Mouse (Mus musculus) cerebellum, adult 9-10 months (tissue): ENCODE measurements around the gene Cyp2d10.
"Not testable (repeated sequence)": the region's sequence is repeated elsewhere in the genome, so short reads cannot be mapped to it uniquely, and the experiment has no call there.

ENCODE experiments used
- DNase-seq: peaks from one replicate; pipeline ENCODE4 v3.0.0; 2022

Cyp2d10 gene

DNA sequence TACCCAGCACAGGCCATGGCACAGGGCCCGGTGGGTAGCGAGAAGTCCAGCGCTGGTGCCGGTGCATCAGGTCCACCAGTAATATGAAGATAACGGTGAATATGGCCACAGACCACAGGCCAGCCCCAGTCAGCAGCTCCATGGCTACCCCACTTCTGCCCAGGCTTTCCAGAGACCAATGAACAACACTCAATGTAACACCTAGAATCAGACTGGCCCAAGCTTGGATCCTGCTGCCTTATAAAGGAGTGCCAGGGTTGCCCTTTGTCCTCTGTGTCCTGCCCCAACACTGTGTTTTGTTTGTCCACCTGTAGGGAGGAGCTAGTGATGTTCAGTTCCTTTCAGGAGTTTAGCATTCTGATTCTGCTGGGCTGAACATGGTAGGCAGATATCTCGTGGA lies at the start of gene Cyp2d10:
TSS of gene Cyp2d10 (minus strand) at position 215 of the 400 bp plus-strand sequence.
- DNase-seq: no peak

DNA sequence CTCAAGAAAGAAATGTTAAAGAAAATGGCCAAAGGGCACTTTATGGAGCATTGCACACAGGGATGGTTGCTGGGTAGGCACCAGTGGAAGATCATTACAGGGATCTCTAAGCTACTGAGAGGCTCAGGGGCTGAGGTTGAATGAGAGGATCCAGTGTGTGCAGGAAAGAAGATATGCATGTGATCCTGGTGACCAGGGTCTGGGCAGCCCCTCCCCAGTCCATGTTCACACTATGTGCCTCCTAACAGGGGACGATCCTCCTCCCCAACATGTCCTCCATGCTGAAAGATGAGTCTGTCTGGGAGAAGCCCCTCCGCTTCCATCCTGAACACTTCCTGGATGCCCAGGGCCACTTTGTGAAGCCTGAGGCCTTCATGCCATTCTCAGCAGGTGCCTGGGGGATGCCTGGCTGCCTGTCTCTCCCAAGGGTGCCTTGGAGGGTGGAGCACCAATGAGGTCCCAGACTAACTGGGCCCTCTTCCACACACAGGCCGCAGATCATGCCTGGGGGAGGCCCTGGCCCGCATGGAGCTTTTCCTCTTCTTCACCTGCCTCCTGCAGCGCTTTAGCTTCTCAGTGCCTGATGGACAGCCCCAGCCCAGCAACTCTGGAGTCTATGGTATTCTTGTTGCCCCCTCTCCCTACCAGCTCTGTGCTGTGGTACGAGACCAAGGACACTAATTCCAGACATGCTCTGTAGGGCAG lies 49.2 kb upstream of the Cyp2d10 start:
- not testable (repeated sequence) for DNase-seq

DNA sequence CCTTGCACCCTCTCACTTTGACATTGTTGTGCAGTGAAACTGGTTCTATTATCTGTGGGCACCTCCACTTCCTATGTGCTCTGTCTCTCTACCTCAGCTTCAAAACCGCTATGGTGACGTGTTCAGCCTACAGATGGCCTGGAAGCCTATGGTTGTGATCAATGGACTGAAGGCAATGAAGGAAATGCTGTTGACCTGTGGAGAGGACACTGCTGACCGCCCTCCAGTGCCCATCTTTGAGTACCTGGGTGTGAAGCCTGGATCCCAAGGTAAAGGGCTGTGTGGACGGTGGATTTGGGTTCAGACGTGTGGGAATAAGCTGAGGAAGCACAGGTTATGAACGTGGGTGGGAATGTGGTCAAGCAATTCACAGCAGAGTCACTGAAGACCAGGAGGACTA lies 46.5 kb upstream of the Cyp2d10 start:
- not testable (repeated sequence) for DNase-seq

DNA sequence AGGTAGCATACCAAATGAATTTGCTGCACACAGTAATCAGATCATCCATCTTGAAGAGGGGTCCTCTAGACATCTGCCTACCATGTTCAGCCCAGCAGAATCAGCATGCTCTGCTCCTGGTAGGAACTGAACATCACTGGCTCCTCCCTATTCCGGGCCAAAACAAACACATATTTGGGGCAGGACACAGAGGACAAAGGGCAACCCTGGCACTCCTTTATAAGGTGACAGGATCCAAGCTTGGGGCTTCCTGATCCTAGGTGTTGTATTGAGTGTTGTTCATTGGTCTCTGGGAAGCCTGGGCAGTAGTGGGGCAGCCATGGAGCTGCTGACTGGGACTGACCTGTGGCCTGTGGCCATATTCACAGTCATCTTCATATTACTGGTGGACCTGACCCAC lies 45.1 kb upstream of the Cyp2d10 start:
- not testable (repeated sequence) for DNase-seq

DNA sequence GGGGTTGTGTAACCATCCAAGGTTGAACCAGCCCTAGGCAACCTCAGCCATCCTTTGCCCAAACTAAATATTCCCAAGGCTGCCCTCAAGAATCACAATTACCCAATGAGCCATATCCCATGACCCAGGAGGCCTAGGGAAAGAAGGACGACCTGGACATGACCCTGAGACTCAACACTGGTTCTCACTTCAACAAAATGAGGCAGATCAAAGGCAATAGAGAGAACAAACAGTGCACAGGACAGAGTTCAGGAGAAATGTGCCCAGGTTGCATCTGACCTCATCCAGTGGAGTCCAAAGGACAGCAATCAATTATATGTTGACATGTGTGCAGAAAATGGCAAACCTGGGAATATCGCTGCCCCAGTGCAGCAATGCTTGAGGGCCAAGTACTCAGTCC lies 43.0 kb upstream of the Cyp2d10 start:
- not testable (repeated sequence) for DNase-seq

DNA sequence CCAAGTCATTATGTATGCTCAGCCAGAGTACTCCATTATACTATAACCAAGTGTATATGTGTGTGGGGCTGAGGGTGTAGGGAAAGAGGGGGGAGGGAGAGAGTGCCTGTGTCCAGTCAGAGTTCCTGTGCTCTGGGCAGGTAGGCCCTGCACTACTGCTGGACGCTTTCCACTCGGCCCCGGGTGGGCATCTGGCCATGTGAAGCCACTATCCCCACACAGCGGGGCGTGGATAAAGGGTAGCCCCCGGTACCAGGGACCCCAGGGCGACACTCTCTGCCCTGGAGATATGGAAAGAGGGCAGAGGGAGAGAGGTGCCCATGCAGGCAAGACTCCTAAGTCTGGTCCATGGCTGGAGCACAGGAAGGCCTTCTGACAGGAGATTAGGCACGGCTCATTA lies 38.2 kb upstream of the Cyp2d10 start:
- no peak for DNase-seq

DNA sequence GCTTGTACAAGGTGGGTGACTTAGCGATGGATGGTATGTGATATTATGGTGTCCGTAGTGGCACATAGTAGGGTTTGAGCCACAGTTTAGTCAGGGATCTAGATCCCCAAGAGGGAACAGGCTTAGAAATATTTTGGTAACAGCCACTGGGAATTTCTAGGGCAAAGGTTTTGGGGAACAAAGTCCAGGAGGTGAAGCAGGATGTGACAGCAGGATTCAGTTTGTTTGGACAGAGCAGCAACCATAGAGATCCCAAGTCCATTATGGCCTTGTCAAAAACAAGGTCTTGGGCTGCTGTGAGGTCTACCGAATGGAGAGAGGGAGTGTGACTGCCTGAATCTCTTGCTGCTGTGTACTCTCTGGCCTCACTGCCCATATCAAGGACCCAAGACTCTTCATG lies 36.7 kb upstream of the Cyp2d10 start:
- no peak for DNase-seq

DNA sequence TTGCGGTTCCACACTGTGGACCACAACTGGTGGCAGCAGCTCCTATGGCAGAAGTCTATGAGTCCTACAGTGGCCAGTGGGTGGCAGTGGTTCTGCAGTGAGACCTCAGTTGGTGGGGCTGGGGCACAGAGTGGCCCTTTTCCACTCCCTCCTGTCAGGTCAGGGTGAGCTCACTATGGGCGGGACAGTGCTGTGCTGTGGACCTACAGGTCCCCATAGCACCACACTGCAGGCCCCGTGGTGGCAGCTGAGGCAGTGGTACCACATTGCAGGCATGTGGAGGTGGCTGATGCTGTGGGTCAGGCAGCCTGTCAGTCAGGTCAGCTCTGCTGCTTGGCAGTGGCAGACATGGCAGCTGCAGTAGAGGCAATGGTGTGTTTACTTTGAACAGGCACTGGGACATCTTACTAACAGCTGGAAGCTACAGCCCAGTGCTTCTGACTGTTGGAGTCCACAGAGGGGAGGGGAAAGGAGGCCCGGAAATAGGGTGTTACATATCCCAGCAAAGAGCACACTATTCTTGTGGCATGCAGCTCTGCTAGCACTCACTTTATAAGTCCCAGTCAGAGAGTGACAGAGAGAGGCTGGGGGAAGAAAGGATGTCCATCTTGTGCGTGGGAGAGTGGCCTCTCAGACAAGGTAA lies 31.1 kb upstream of the Cyp2d10 start:
- no peak for DNase-seq

DNA sequence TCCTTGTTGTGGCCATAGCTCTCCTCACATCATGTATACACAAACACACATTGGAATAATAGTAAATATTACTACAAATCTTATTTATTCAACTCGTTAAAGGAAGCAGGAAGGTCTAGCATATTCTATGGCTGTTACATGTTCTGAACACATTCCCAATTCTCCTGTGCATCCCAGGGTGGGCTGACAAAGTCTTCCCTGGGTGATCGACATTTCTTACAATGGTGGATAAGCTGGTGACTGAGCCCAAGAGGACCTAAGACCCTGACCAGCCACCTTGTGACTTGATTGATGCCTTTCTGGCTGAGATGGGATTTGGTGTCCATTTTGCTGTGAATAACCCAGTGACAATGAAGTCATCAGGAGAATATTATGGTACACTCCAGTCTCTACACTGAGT lies 28.6 kb upstream of the Cyp2d10 start:
- DNase-seq: no peak

DNA sequence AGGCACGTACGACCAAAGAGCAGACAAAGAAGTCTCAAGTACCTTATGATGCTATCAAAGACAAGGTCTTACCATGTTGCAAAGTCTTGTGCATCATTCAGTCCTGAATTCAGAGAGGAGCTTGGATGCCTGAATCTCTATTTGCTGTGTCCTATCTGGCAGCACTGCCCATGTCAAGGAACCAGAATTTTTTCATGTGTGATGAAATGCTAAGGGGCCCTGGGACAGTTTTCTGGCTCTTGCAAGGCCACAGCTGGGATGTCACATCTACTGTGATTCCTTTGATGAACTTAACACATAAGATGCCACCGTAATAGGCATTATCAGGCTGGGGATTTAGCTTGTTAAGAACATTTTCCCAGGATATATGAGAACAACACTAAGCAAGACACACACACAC lies 28.0 kb upstream of the Cyp2d10 start:
- DNase-seq: no peak

DNA sequence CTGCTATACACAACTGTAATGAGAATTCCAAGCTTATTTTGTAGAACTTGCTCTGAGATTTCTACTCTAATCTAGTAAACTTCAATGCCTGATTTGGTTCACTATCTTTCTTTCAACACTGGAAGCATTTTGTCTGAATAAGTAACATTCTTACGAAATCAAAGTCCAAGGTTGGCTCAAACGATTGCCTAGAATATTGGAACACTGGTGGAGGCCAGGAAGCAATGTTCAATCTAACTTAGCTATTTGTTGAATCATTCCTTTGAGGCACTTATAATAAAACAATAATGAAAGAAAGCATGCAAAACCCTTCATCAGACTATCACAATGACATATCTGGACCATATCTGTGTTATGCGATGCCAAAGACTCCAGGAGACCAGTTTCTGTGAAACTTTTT lies 27.5 kb upstream of the Cyp2d10 start:
- DNase-seq: no peak

DNA sequence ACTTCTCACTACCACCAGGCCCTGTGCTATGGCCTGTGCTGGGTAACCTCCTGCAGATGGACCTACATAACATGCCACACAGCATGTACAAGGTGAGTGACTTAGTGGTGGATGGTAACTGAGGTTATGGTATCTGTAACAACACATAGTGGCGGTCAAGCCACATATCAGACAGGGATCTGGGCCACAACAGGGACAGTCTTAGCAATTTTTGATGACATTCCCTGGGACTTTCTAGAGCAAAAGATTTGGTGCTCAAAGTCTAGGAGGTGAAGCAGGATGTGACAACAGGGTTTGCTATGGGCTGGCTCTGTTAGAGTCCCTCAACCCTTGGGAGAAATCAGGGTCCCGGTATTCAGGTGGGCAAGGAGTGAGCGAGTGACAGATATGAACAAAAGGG lies 26.6 kb upstream of the Cyp2d10 start:
- DNase-seq: no peak

DNA sequence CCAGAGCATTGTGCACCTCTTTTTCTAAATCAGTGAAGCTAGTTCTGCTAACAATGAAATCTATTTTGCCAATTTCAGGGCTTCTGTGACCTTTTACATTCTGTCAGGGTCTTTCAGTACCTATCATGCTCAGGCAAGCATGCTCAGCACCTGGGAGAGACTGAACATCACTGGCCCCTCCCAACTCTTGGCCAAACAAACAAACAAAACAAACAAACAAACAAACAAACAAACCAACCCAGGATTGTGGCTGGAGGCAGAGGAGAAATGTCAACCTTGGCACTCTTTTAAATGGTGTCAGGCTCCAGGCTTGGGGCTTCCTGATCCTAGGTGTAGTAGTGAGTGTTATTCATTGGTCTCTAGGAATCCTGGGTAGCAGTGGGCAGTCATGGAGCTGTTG lies 26.1 kb upstream of the Cyp2d10 start, which contains the start of gene Cyp2d9:
TSS of gene Cyp2d9 (plus strand) at position 301 of the 400 bp plus-strand sequence.
- DNase-seq: no peak

DNA sequence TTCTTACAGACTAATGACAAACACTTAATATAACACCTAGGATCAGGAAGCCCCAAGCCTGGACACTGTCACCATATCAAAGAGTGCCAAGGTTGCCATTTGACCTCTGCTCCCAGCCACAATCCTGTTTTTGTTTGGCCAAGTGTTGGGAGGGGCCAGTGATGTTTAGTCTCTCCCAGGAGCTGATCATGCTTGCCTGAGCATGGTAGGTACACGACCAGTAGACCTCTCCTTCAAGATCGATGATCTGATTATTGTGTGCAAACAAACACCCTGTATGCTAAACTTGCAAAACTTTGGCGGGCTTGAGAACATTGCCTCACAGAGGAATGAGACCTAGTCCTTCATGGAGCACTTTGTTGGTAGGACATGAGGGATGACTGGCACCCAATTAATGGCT lies 16.5 kb upstream of the Cyp2d10 start:
- DNase-seq: no peak

DNA sequence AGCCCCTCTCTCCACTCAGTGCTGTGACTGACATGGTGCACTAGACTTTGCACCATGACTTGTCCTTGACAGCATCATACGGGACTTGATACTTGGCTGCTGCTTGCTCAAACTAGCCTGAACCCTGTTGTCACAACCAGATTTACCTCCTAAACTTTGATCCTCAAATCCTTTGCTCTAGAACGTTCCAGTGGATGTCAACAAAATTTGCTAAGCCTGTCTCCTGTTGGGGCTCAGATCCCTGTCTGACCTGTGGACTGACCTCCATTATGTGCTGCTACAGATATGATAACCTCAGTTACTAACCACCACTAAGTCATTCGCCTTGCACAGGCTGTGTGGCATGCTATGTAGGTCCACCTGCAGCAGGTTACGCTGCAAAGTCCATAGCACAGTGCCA lies 15.9 kb upstream of the Cyp2d10 start:
- no peak for DNase-seq

DNA sequence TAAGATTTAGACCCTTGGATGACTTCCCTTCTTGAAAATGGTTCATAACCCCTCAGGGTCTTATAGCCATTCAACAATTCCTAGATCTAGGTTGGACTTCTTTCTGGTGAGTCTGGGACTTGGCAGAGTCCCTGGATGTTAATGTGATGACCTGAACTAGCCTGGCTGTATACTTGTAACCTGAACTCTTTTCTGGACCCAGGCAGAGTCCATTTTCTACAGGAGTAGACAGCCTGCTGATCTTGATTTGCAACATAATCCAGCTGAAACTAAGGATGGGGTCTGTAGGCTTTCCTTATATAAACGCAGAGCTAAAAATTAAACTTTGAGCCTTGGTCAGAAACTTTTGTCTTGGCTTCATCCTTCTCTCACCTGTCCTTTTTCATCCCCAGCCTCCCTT lies 11.6 kb upstream of the Cyp2d10 start:
- DNase-seq: no peak

DNA sequence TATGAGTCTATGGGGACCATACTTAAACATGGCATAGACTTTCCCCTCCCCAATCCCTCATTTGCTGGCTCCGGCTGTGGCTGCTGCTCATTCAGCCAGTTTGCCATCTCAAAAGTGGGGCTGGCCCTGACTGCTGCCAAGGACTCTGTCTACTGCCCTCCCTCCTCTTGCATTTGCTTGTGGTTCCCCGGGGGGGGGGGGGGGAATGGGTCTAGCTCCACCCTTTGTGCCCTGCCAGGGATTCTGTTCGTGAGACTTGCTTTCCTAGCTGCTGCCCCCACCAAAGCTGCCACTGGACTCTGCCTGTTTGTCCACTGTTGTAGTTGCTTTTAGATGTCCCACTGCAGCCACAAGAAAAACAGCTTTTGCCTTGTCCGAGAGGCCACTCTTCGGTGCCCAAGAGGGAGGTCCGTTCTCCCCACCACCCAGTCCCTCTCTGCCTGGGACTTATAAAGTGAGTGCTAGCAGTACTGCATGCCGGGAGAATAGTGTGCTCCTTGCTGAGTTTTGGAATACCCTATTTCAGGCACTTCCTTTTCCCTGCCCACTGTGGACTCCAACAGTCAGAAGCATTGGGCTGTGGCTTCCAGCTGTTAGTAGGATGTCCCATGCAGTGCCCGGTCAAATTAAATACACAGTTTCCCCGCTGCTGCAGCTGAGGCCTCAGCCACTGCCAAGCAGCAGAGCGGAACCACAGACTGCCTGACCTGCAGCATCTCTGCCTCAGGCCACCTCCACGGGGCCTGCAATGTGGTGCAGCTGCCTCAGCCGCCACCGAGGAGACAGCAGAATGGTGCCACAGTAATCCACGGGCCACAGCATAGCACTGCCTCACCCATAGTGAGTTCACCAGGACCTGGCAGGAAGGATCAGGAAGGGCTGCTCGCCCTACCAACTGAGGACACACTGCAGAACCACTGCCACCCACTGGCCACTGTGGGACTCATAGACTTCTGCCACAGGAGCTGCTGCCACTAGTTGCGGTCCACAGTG lies 10.1 kb upstream of the Cyp2d10 start:
- peak; percentile 92 for DNase-seq

DNA sequence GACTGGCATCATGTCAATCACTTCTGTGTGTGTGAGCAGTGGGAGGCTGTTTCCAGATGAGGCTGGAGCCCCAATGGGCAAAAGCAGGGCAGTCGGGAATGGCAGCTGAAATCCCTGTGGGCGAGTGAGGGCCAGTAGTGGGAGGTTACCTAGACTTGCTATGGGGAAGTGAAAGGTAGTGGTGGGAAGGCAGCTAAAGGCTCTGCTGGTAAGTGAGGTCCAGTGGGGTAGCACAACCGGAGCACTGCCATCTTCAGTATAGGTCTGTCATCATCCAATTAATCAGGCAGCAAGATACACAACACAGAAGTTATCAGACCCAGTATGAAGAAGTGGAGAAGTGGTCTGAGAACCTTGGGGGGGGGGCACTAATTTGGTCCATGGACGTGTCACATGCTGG lies 541 bp upstream of the Cyp2d10 start:
- DNase-seq: no peak

DNA sequence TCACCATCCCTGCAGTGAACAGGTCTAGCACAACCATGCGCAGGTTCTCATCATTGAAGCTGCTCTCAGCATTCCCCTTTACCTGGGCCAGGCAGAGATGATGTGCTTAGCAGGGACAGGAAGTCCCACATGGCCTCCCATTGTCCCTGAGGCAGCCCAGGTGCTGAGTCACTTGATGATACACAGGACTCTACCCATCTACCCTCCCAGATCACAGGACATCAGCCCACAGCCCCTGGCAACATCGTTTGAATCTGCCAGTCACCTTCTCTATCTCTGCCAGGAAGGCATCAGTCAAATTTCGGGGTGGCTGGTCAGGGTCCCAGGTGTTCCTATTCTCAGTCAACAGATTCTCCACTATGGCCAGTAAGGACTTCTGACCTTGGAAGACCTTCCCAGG lies 2.8 kb downstream of the Cyp2d10 start:
- DNase-seq: no peak

DNA sequence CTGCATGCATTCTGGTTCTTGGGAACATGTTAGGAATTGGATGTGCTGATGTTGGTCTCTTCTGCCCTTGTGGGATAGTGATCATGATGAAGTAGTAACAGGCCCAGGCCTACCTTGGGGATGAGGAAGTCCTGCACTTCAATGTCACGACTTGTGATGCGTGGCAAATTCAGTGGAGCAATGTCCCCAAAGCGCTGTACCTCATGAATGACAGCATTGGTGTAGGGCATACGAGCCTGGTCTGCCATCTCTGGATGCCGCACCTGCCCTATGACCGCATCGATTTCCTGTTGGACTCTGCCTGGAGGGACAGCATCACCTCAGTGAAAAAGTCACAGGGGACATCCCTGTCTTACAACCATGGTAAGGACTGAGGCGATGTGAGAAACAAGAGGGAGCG lies 3.4 kb downstream of the Cyp2d10 start:
- DNase-seq: no peak

DNA sequence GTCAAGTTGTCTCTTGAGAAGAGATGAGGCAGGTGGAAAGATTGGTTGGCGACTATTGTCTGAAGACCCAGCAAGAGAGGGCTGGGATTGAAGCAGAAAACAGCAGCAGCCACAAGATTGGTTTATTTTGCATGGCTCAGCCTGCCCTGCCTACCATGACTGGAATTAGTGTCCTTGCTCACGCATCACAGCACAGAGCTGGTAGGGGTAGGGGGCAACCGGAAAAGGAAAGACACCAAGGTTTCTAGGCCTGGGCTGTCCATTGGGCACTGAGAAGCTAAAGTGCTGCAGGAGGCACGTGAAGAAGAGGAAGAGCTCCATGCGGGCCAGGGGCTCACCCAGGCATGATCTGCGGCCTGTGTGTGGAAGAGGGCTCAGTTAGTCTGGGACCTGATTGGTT lies 4.3 kb downstream of the Cyp2d10 start:
- DNase-seq: no peak

DNA sequence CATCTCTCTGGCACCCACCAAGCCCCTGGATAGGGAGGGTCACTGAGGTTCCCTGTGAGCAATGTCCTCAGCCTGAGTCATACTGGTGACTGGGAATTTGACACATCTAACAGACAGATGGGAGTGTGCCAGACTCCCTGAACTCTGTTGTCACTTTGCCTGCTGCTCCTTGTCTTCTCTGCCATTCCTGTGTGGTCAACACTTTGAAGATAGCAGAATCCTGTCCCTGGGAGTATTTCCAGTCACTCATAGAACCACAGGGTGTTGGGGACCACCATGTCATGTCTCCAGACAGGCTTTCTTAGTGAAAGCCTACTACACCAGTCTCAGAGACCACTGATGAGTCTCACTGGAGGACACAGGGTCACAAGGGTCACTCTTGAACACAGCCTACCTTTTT lies 4.9 kb downstream of the Cyp2d10 start:
- no peak for DNase-seq

DNA sequence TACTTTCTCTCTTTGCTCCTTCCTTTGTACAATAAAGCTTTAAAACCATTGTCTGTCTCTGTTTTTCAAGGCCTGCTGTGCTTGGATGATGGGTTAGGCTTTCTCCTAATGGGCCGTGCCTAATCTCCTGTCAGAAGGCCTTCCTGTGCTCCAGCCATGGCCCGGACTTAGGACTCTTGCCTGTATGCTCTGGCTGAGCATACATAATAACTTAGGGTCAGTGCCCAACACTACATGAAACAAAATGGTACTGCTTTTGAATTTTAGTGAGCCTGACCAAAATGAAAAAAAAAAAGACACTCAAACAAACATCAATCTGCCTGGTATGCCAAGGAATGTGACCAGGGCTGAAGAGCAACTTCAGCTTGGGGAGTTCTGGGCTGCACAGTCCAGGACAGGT lies 5.5 kb downstream of the Cyp2d10 start:
- no peak for DNase-seq

DNA sequence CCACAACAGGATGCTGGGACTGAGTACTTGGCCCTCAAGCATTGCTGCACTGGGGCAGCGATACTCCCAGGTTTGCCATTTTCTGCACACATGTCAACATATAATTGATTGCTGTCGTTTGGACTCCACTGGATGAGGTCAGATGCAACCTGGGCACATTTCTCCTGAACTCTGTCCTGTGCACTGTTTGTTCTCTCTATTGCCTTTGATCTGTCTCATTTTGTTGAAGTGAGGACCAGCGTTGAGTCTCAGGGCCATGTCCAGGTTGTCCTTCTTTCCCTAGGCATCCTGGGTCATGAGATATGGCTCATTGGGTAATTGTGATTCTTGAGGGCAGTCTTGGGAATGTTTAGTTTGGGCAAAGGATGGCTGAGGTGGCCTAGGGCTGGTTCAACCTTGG lies 11.0 kb downstream of the Cyp2d10 start:
- not testable (repeated sequence) for DNase-seq
